Mouse (Mus musculus) lung, postnatal 4 days (tissue): Measurements from ENCODE around the gene 2310057M21Rik.
A peak's percentile ranks its signal among the peaks of the same experiment; 100 is the strongest.
"Not testable (repeated sequence)": the region's sequence is repeated elsewhere in the genome, so short reads cannot be mapped to it uniquely, and the experiment has no call there.

Source experiments
- DNase-seq, 2 experiments: peaks; one replicate each; pipeline ENCODE4 v3.0.0; 2021

Gene 2310057M21Rik

DNA sequence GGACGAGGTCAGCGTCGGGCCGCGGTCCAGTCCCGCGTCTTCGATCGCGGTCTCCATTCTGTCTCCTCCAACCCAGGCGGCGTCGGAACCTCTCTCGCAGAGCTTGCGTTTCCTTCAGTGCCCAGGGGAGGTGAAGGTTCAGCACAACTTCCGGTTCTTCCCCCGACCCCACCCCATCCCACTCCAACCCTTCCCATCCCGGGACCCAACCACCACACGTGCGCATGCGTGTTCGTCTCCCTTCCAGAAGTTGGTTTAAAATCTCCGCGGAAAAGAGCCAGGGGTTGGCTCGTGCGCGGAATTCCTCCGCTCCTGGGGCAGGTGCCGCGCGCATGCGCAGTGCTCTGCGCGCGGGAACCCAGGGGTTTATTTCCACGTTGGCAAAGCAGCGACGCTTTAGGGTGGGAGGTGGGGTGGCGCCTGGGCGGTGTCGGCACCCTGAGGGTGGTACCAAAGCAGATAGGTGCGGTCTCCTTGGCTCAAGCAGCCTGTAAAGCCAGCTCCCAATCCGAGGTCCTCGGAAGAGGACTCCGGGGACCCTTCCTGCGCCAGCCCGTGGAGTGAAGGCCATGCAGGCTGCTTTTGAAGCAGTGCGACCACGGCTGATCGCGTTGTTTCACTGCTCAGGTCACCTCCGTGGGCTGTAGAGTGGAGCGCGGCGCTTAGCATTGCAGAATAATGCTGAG is at the start of gene 2310057M21Rik:
Gene 2310057M21Rik, minus strand, starts transcription at position 145 of the 686 bp plus-strand sequence.
- DNase-seq = peak; percentile 94 to 96

DNA sequence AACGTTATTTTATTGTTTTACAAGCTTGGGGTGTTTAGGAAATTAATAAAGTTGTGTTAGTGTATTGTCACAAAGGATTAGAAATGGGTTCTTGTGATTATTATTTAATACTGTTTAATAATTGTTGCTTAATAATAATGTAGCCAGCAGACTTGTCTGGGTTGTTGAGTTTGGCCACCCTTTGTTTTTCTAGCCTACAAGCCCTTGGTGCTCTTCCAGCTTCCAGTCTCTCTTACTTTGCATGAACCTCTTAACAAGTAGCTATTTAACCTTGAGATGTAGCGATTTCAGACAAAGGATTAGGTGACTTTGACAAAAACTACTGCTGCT is 49.3 kb upstream of the 2310057M21Rik start:
- DNase-seq = no peak

DNA sequence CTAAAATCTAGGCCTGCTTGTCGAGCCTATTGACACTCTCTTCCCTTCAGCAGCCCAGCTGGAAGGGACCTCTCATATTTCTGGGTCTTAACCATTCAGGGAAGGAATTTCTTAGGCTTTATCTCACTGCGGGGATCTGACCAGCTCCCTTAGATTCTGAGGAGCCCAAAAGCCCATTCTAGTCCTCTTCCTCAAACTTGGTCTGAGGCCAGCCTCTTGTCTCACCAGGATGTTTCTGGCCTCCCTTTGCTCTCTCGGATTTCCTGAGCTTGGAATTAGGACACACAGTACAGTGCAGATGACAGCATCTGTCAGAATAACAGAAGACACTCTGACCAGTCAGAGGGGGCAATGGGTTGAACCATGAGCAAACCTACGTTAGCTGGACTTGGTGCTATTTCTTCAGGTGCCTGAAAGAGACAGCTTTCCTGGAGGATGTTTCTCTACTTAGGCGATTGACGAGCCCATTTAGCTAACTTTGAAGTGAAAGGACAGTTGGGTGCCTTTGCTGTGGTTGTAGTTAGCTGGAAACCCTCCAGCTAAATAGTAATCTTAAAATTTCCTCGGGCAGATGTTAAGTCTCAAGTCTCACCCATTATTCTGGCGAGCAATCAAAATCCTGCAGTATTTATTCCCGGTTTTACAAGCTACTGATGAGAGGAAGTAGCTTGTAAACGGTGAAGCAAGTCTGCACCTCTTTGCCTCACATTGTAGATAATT is 48.8 kb upstream of the 2310057M21Rik start:
- DNase-seq = peak; percentile 49 to 52

DNA sequence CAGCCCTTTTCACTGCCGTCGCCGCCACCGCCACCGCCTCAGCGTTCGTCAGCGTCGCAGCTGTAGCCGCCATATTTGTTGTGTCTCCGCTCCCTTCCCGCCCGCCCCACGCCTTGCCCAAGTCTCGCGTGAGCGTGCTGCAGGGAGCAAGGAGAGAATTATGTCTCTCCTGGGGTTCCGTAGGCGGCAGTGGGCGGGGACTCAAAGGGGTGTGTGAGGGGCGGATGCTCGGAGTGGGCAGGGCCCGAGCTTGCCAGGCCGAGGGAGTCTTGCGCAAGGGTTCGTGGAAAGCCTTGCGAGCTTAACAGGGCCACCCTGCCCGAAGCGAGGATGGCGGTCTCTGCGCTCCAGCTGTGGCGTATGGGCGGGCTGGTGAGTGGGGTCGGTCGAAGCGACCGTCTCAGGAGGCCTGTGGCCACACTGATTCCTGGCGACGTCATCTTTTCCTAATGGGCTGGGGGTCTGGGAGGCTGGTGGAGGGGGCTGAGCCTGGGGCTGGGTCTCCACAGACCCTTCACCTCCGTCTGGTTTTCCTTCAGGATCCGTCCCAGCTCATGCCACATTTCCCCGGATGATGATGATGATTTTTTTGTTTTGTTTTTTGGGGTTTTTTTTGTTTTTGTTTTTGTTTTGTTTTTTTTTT is 48.0 kb upstream of the 2310057M21Rik start, which contains the start of the genes Ikzf5 and Acadsb:
Gene Ikzf5, minus strand, starts transcription at position 106 of the 643 bp plus-strand sequence.
Gene Acadsb, plus strand, starts transcription at position 186 of the 643 bp plus-strand sequence.
- DNase-seq = peak; percentile 99 to 100

DNA sequence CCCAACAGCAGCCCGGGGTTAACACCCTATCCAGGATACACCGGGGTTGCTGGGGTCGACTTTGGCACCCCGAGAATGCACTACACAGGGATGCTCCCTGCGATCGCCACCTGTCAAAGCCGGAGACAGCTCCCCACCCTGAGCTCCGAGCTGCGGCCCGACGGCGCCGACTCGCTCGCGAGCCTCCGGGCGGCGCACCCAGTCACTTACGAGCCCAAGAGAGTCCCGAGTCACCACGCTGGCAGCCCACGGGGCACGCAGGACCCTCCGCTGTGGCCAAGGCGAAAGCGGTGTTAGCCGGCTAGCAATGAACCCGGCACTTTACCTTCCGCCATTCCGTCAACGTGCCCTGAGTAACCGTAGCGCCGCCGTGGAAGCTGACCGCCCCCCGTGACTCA is 47.4 kb upstream of the 2310057M21Rik start:
- no peak for DNase-seq

DNA sequence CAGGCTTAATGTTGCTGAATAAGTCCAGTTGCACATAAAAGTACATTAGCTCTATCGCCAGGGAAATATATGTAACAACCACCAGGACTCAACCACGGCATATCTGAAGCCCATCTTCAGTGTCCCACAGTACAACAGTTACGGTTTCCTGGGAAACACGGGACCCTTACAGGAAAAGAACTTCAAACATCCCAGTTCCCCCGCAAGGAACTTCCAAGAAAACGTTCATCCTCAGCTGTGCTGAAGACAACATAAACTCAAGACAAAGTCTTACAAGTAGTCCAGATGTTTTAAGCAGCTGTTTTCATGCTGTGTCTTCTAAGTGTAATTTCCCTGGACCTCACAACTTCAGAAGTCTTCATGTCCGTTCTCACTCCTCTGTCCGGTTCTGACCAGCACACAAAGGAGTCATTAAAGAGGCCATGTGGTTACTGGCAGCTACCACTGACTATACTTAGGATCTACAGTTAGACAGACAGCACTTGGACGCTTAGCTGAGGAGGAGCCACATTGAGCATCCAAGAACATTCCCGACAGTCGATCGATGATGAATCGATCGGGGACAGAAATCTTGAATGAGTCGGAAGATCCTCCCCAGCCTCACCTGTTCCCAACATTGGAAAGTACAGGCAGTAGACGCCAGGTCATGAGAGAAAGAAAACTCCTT is 46.9 kb upstream of the 2310057M21Rik start:
- DNase-seq = no peak

DNA sequence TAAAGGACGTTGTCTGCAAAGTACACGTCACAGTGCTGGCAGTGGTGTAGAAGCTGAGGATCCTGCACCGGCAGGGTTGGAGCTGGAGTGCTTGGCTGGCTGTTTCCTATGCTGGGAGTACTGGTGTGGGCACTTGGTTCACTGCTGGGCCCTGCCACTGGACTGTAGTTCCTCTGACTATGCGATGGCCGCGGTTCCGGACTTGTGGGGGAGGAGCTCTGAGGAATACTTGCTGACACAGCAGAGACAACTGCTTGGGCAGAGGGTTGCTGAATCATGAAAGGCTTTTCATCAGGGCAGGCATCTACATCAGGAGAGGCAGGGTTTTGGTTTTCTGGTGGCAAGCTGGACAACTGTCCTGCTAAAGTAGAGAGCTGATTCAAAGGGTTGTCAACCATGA is 29.2 kb upstream of the 2310057M21Rik start:
- not testable (repeated sequence) for DNase-seq

DNA sequence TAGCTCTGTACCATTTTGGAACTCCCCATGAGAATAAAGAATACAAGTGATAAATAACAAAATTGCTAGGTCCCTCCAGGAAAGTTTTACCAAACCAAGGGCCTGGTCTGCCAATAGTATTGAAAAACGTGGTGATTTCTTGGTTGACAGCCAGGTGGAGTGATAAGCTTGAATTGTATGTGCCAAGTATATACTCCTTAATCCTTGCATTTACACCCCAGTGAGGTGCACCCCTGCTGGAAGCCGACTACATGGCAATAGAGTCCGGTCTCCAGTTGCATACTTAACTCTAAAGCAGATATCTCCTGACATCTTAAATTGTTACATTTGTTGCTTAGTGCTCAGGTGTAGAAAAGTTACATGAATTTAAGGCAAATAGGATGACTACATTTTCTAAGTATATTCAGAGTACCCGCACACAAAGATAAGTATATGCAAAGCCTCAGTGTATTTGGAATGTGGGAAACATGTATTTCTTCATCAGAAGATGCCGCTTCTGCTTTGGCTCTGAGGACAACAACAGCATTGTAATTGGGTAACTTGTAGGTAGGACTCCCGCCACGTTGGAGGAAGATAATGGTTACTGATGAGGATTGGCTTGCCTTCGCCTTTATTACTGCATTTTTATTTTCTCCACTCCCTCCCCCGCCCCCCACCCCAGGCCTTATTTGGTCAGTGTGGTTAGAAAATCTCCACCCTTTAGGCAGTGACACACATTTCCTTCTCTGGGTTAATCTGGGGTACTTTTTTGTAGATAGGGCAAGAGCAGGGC is 9.5 kb upstream of the 2310057M21Rik start:
- no peak for DNase-seq

DNA sequence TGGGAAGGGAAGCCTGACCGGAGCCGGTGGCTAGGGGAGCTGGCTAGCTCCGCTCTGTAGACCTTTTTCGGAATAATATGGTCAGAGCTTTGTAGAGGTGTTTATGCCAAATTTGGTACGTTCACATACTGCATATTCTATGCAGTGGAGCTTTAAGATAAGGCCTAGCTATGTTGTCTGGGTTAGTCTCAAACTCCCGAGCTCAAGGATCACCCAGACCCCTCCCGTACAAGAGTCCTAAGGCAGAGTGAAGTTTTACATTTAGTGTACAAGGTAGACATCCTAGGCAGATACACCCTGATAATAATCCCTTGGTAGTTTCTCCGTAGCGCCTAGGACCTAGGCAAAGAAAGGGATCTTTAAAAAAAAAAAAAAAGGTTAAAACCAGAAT is 8.9 kb upstream of the 2310057M21Rik start:
- no peak for DNase-seq

DNA sequence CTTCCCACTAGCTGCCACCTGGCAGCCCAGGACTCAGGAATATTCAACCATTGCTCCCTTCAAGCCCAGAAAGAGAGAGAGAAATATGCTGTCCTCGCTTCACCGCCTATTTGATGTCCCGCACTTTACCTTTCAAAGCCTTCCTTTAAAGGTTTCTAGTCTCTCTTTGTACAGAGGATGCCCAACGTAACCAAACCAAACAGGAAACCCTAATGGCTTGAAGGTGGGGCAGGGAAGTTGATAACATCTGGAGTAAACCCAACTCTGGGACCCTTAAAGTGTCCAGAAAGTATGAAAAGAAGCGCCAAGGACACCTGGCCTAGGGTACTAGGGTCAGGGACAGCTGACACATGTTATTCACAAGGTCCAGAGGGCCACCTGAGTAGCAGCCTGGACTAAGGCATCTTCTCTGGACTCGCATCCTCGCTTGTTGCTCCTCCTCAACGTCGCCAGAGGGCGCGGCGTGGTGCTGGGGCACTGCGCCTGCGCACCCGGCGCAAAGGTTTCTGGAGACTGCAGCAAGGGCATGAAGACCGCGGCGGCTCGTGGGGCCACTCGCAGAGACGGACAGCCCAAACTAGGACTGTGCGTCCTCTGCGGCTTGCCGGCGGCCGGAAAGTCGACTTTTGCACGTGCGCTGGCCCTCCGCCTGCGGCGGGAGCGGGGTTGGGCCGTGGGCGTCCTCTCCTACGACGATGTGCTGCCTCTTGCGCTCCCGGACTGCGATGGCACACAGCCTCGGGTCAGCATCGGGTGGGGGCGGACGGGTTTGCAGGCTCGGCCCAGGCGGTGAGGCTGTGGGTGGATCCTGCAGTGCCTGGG is 8.3 kb upstream of the 2310057M21Rik start, which contains the start of gene Pstk:
Gene Pstk, plus strand, starts transcription at position 494 of the 822 bp plus-strand sequence.
- DNase-seq = peak; percentile 92 to 94

DNA sequence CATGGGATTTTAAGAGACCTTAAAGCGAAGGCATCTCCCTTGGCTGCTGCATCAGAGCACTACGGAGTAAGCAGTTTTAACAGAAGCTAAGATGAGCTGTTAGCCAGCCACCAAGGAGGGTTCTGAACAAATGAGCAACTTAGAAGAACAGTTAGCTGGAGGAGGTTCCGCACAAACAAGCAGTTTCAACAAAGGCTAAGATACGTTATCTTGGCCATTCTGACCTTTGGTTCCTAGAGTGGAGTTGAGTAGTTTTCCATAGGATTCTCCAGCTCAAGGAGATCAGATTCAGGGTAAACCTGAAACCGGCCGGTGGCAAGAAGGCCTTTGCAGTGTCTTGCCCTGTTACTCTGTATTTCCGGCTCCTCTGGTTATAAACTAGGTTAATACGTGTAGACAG is 1.6 kb upstream of the 2310057M21Rik start:
- no peak for DNase-seq

DNA sequence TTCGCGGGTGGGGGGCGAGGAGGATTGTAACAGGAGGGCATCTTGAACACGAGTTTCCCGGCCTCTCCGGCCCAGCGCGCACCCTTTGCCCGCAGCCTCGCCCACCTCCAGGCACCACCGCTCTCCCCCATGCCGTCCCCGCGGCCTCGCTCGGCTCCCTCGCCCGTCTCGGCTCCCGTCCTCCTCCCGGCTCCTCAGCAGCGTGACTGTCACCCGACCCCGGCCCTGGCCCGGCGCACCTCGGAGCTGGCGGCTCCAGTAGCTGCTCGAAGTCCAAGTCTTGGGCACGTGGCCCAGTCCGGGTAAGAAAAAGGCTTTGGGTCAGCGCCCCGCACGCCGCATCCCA is 317 bp downstream of the 2310057M21Rik start:
- no peak for DNase-seq

DNA sequence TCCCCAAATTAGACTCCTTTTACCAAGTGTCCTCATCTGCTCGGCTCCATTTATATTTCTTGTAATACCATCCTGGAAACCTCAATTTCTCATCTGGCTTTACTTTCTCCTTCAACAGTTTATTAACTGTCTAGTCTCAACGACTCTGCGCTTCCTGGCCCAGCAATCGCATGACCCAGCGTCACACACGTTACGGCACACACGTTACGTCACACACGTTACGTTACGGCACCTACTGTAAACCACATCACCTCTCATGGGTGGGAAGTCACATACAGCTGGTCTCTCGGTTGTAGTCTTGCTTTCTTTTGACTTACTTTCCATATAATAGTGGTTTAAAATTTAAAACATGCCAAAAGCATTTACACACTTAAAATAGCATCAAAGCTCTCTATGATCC is 6.5 kb downstream of the 2310057M21Rik start:
- DNase-seq = no peak

DNA sequence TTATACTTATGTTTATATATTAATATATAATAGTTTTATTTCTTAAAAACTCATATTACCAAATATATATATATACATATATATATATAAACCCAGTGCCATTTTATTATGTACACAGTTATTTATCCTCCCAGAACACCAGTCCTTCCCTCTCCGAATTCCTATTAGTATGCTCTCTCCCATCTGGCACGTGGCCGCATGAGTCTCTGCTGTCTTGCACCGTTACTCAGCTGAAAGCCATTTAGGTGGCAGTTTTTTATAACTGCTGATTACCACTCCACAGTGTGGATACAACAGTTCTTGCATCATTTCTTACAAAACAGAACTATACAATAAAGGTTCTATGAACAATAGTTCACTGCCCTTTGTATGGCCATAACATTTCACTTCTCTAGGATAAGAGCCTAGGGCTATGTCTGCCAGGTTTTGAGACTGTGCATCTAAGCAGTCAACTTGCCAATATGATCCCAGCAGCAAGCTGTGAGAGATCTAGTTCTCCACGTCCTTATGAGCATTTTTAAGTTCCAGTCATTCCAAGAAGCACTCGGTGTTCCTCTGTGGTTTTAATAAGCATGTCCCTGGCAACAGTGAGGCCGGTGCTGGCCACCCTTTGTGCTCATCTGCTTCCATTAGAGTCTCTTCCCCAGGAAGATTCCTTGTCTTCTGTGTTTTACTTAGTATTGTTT is 16.6 kb downstream of the 2310057M21Rik start:
- no peak for DNase-seq

DNA sequence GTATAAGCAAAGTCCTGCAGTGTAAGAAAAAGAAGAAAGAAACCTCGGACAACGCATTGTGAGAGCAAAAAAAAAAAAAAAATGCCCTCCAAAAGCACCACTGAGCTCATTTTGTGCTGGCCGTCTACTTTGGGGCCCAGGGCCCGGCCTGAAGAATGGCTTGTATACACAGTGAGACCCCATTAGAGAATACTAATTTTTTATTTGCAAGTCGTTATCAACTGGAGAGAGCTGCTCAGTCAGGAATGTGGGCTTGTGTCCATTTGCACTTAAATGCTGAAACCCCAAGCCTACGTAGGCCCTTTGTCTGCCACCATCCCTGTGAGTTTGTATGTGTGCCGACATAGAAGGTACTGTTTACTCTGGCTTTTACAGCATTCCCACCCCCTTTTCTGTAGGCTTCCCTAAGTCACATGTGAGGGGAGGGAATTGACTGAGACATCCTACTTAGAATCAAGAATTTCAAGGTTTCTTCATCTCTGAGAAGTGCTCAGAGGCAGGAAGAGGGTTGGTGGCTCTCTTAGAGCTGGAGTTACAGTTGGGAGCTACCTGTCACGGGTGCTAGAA is 25.0 kb downstream of the 2310057M21Rik start:
- no peak for DNase-seq

DNA sequence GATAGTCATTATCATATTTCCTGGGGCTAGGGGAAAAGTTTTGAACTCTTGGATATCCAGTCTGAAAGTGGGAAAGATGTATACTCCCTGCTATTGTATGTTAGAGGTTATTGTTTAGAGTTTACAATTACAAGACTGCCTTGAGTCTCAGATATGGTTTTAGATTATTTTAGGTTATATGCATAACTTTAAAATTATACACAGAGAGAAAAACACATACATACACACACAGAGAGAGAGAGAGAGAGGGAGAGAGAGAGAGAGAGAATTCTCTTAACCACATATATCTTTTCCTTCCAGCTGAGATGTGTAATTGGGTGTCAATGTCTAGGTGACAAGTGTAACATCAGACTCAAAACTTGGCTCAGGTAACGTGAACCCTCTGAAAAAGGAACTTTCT is 29.0 kb downstream of the 2310057M21Rik start, which contains the start of gene Fam24a:
Gene Fam24a, plus strand, starts transcription at position 301 of the 400 bp plus-strand sequence.
- DNase-seq = no peak

DNA sequence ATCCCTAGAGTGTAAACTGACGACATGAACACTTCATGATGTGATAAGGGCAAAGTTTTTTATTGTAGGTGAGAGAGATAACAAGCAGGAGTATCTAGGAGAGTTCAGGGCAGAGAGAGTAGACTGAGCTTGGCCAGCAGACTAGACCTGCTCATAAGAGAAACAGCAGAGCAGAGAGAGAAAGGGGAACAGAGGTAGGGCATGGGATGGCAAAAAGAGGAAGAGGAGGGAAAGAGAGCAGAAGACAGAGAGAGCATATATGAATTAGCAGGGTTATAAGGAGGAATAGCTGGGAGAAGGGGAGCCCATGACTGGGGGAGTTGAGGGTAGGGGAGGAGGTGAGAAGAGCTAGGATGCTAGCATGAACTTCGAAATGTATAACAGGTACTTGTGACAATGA is 30.9 kb downstream of the 2310057M21Rik start:
- DNase-seq = no peak

DNA sequence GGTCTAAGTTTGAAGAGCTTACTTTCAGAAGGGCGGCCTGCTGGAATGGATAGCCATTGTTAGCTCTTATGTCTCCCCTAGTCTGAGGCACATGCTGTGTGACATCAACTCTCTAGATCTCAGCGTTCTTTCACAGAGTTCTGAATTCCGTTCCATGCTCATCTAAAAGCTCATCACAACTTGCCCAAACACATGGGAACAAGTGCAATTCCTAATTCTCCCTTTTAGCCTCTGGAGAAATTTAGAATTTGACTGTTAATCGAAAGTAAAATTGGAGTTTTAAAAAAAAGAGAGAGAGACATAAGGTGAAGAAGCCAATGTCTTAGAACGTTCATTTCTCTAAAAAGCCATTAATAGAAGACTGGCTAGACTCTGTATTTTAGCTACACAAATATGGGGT is 33.1 kb downstream of the 2310057M21Rik start, which contains the start of gene Fam24b:
Gene Fam24b, minus strand, starts transcription at position 101 of the 400 bp plus-strand sequence.
- DNase-seq = no peak

DNA sequence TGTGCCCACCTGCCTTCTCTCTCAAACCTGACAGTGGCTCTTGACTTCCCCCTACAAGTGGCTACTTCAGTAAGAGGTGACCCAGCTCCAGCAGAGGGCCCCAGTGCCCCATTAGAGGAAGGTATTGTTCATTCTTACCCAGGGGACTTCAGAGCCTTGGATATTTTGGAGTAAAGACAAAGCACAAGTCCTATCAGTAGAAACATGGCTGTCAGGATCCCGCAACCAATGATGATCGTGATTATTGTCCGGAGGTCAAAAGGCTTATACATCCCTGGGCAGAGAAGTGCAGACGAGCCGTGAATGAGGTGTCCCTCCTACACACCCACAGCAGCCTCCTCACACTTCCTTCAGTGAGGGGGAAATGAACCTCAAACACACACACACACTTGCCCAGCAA is 35.5 kb downstream of the 2310057M21Rik start:
- no peak for DNase-seq

DNA sequence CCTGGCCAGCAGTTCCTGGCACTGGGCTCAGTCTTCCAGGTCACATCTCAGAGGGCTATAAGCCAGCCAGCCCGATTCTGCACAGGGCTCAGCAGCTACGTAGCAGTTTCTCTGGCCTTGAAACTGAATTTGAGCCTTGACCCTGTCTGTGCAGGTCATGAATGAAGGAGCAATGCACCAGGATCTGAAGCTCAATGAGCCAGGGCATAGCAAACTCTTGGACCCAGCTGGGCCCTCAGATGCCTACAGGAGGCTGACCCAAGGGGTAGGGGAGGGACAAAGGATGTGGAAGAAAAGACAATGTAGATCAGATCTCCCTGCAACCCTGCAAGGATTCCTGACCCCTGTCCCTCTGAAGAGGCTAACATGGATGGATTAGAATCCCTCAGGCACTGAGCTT is 40.4 kb downstream of the 2310057M21Rik start, which contains the start of gene Cuzd1:
Gene Cuzd1, minus strand, starts transcription at position 101 of the 400 bp plus-strand sequence.
- DNase-seq = no peak
